Mouse (Mus musculus) left cerebral cortex, postnatal 14 days (tissue): Measurements from ENCODE around the gene Olfr818. TPM values are rescaled to one million over a fixed set of nuclear protein-coding genes. Genes with fewer than 3 reads are reported as not detected.
"Not testable (repeated sequence)": the region's sequence is repeated elsewhere in the genome, so short reads cannot be mapped to it uniquely, and the experiment has no call there.

Experiments
- DNase-seq, 2 experiments: peaks; one replicate each; pipeline ENCODE4 v3.0.0; 2021 to 2022; ENCODE audit warnings: low spot score in 2 of 2, mixed read lengths in 1 of 2
- intact Hi-C: fragments of 180-260 bp; cut with DNase I; formaldehyde crosslinking; loops from one replicate; pipeline ENCODE4 v1.15.1; 2025
- long read RNA-seq, 2 experiments: library from polyadenylated mRNA; stranded (forward); transcript quantifications; one replicate each; pipeline ENCODE4 v2.0.0; 2021
- total RNA-seq, 2 experiments: library from RNA; stranded (reverse); gene quantifications; 2 replicates each; pipeline ENCODE4 v1.2.3; 2021

Gene Olfr818
- not detected for total RNA-seq
- long read RNA-seq, experiment 1, result 0 reads
- long read RNA-seq, experiment 2, result 0 reads

- intact Hi-C loops, result no loop called here
- no peak for DNase-seq
Measured at GRCm38 (mm10) chr10:129949000-129949399, at the start of gene Olfr818. Gene Olfr818 (minus strand): TSS chr10:129949100.

GRCm38 (mm10) chr10:129984962-129985361 is 36.1 kb upstream of the Olfr818 start, which contains the start of gene Gm10310:
Gene Gm10310 (minus strand): TSS chr10:129985062.
- DNase-seq, intact Hi-C loops: not testable (repeated sequence)

- intact Hi-C loops, DNase-seq: not testable (repeated sequence)
Measured at GRCm38 (mm10) chr10:129981867-129982266, 33.0 kb upstream of the Olfr818 start.

DNA sequence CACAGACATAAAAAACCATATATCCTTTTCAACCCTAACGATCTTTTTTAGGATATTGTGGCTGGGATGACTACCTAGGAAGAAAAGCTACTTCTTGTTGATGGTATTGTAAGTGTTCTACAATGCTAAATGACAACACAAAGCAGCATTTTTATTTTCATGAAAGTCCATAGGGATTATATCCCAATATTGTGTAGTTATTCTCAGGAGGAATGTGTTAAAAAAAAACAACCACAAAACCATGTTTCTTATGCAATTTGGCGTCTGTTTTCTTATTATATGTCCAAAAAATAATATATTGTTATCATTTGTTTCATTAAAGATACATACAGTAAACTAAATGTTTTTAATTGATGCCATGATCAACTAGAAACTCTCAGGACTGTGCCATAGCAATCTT is 27.1 kb upstream of the Olfr818 start, which contains the start of gene Olfr247:
TSS of gene Olfr247 (minus strand) at position 101 of the 400 bp plus-strand sequence.
- intact Hi-C loops, DNase-seq: not testable (repeated sequence)

DNA sequence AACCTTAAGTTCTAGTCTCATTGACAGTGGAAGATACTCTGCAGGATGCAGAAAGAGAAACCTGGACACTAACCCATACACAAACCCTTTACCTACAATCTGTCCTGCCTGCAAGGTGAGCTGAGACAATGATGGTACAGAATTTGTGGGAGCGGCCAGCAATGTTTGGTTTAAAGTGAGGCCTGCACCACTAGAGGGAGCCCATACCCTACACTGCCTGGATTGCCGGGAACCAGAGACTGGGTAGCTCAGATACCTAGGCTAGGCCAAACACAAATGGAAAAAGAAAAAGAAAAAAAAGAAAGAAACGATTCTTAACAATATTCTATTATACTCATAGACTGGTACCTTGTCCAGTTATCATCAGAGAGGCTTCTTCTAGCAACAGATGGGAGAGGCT is 24.1 kb upstream of the Olfr818 start:
- intact Hi-C loops, DNase-seq: not testable (repeated sequence)

DNA sequence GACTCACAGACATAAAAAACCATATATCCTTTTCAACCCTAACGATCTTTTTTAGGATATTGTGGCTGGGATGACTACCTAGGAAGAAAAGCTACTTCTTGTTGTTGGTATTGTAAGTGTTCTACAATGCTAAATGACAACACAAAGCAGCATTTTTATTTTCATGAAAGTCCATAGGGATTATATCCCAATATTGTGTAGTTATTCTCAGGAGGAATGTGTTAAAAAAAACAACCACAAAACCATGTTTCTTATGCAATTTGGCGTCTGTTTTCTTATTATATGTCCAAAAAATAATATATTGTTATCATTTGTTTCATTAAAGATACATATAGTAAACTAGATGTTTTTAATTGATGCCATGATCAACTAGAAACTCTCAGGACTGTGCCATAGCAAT is 18.3 kb upstream of the Olfr818 start, which contains the start of gene Olfr819:
TSS of gene Olfr819 (minus strand) at position 101 of the 400 bp plus-strand sequence.
- DNase-seq, intact Hi-C loops: not testable (repeated sequence)

GRCm38 (mm10) chr10:129966232-129966631 is 17.3 kb upstream of the Olfr818 start:
- DNase-seq, intact Hi-C loops: not testable (repeated sequence)

DNA sequence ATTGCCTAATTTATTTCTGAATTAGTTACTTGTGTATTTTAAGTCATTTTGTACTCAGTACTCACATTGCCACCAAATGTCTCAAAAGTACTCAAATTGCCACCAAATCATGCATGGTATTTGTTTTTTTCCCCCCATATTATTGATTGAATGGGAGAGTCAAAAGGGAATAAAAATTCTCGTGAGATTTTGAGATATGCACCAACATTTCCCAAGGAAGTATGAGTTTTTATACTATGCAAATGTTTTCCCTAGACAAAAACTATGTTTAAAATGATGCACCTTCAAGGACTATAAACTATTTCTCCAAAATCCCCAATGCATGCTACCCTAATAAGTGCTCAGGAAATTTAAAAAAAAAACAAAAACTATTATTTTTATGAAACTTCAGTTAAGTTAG is 33.4 kb downstream of the Olfr818 start, which contains the start of gene Olfr816:
TSS of gene Olfr816 (minus strand) at position 101 of the 400 bp plus-strand sequence.
- DNase-seq, result no peak
- intact Hi-C loops, result no loop called here

GRCm38 (mm10) chr10:129905767-129906166 is 43.1 kb downstream of the Olfr818 start, which contains the start of gene Olfr815:
Gene Olfr815 (minus strand): TSS chr10:129905867.
- DNase-seq, intact Hi-C loops: not testable (repeated sequence)

Other genes starting within 250 kb of the Olfr818 start
- not detected for gene Olfr804, start 245.9 kb downstream of the Olfr818 start, total RNA-seq
- gene Olfr805, start 219.7 kb downstream of the Olfr818 start, total RNA-seq, result not detected
- not detected for gene Olfr806, start 207.2 kb downstream of the Olfr818 start, total RNA-seq
- not detected for gene Olfr807, start 191.3 kb downstream of the Olfr818 start, total RNA-seq
- not detected for gene Olfr808, start 183.6 kb downstream of the Olfr818 start, total RNA-seq
- gene Olfr809, start 174.5 kb downstream of the Olfr818 start, total RNA-seq, result not detected
- not detected for gene Olfr810, start 154.2 kb downstream of the Olfr818 start, total RNA-seq
- gene Olfr811, start 144.7 kb downstream of the Olfr818 start, total RNA-seq, result not detected
- not detected for gene Olfr812, start 103.0 kb downstream of the Olfr818 start, total RNA-seq
- gene Olfr813, start 93.7 kb downstream of the Olfr818 start, total RNA-seq, result not detected
- not detected for gene Olfr814, start 69.2 kb downstream of the Olfr818 start, total RNA-seq
- gene Olfr815, start 43.2 kb downstream of the Olfr818 start, total RNA-seq, result not detected
- gene Olfr816, start 33.5 kb downstream of the Olfr818 start, total RNA-seq, result not detected
- gene Olfr819, start 18.2 kb upstream of the Olfr818 start, total RNA-seq, result not detected
- not detected for gene Olfr247, start 27.0 kb upstream of the Olfr818 start, total RNA-seq
- gene Gm10310, start 36.0 kb upstream of the Olfr818 start, total RNA-seq, result not detected
- gene Olfr820, start 63.5 kb upstream of the Olfr818 start, total RNA-seq, result not detected
- gene Olfr821, start 81.2 kb upstream of the Olfr818 start, total RNA-seq, result not detected
- not detected for gene Olfr822, start 122.1 kb upstream of the Olfr818 start, total RNA-seq
- gene Olfr823, start 166.3 kb upstream of the Olfr818 start, total RNA-seq, result not detected
- gene Olfr824, start 180.9 kb upstream of the Olfr818 start, total RNA-seq, result not detected
- gene Olfr825, start 217.7 kb upstream of the Olfr818 start, total RNA-seq, result not detected
- gene Olfr826, start 235.1 kb upstream of the Olfr818 start, total RNA-seq, result not detected